Mouse (Mus musculus) kidney, adult 2 months (tissue): Measurements from ENCODE around the gene Myo7a.

ENCODE experiments used
- CTCF ChIP-seq: fragments of 200-500 bp; conservative IDR thresholded peaks from 2 replicates; pipeline ENCODE4 v1.5.1; 2011; ENCODE audit warnings: low read depth, mild to moderate bottlenecking, control low read depth, low read length, moderate library complexity, mixed read lengths; ENCODE audit not compliant: insufficient read depth, insufficient read length
- POLR2A ChIP-seq: fragments of 200-500 bp; IDR thresholded peaks from one replicate; pipeline ENCODE4 v1.6.1; 2011; ENCODE audit warnings: low read depth, low read length, control low read depth

DNA sequence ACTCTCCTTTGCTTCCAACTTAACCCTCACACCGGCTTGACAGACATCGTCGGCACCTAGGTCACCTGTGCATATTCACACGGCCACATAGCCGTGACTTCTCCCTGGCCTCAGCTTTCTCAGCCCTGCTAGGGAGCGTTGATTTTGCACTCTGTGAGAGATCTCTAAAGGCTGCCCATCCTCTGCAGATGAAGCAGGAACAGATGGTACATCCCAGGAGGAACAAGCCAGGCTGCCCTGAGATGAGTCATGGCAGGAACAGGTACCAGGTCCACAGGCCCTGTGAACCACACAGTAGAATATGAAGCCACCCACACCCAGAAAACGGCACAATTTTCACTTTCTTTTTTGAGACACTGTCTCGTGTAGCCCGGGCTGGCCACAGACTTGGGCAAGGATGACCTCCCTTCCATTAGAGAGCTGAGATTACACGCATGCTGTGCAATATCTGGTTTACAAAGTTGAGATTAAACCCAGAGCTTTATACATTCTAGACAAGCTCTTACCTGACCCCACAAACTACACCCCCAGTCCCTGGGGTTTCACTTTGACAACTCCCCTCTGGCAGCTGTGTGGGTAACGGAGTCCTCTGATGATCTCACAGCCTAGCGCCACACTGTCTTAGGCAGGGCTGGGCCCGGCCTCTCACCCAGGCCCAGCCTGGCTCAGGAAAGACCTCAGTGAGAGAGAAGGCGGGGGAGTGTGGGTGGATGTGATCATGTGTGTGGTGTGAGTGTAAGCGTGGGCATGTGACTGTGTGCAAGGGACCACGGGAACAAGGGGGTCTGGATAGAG is 10.5 kb downstream of the Myo7a start:
- TF ChIP-seq CTCF: no peak
- no peak for TF ChIP-seq POLR2A
